Mouse (Mus musculus) cerebellum, postnatal 25 days (tissue): ENCODE data around the gene Kcng3.

Source experiments
- DNase-seq, 2 experiments: peaks; one replicate each; pipeline ENCODE4 v3.0.0; 2021; ENCODE audit warnings: mixed read lengths in 2 of 2

Gene Kcng3

GRCm38 (mm10) chr17:83630787-83631678 is 662 bp downstream of the Kcng3 start:
- DNase-seq = peak; percentile 15 to 17

GRCm38 (mm10) chr17:83613907-83614306 is 17.8 kb downstream of the Kcng3 start:
- no peak for DNase-seq

GRCm38 (mm10) chr17:83609532-83609931 is 22.2 kb downstream of the Kcng3 start:
- DNase-seq = no peak

- no peak for DNase-seq
These were observed 30.7 kb downstream of the Kcng3 start for GRCm38 (mm10) chr17:83600976-83601375.

GRCm38 (mm10) chr17:83595966-83596365 is 35.7 kb downstream of the Kcng3 start:
- no peak for DNase-seq

GRCm38 (mm10) chr17:83594526-83594925 is 37.2 kb downstream of the Kcng3 start:
- DNase-seq = no peak

- DNase-seq = no peak
These were observed 38.3 kb downstream of the Kcng3 start for GRCm38 (mm10) chr17:83593396-83593795.

- no peak for DNase-seq
These were observed 42.9 kb downstream of the Kcng3 start for GRCm38 (mm10) chr17:83588663-83589341.

GRCm38 (mm10) chr17:83587731-83588130 is 44.0 kb downstream of the Kcng3 start:
- DNase-seq = no peak

- no peak for DNase-seq
These were observed 49.1 kb downstream of the Kcng3 start for GRCm38 (mm10) chr17:83582585-83582984.

GRCm38 (mm10) chr17:83580734-83581133 is 51.0 kb downstream of the Kcng3 start:
- no peak for DNase-seq

- DNase-seq = no peak
These were observed 54.8 kb downstream of the Kcng3 start for GRCm38 (mm10) chr17:83576810-83577371.

GRCm38 (mm10) chr17:83574615-83575014 is 57.1 kb downstream of the Kcng3 start:
- DNase-seq = no peak

- no peak for DNase-seq
These were observed 58.6 kb downstream of the Kcng3 start for GRCm38 (mm10) chr17:83573128-83573527.

- no peak for DNase-seq
These were observed 59.3 kb downstream of the Kcng3 start for GRCm38 (mm10) chr17:83572366-83572765.

- DNase-seq = no peak
These were observed 64.3 kb downstream of the Kcng3 start for GRCm38 (mm10) chr17:83567375-83567774.

- peak; percentile 29 to 51 for DNase-seq
These were observed 66.2 kb downstream of the Kcng3 start for GRCm38 (mm10) chr17:83565506-83565905.

- DNase-seq = peak; percentile 30 to 33
These were observed 67.4 kb downstream of the Kcng3 start for GRCm38 (mm10) chr17:83564119-83564820.

- peak; percentile 68 to 78 for DNase-seq
These were observed 68.0 kb downstream of the Kcng3 start for GRCm38 (mm10) chr17:83563703-83564111.

GRCm38 (mm10) chr17:83562153-83563010 is 69.3 kb downstream of the Kcng3 start:
- DNase-seq = no peak

- no peak for DNase-seq
These were observed 72.6 kb downstream of the Kcng3 start for GRCm38 (mm10) chr17:83559081-83559480.

GRCm38 (mm10) chr17:83555836-83556235 is 75.9 kb downstream of the Kcng3 start:
- DNase-seq = no peak
